Mouse (Mus musculus) stomach, embryonic 16.5 days (tissue): ENCODE results near the gene Hoxc11. TPM values are rescaled to one million over a fixed set of nuclear protein-coding genes. Genes with fewer than 3 reads are reported as not detected.

ENCODE experiments used
- ATAC-seq: fragments of 200-750 bp; cut with Nextera tagmentation; 2 replicates; pipeline ENCODE4 v1.8.0; 2017; ENCODE audit warnings: moderate number of reproducible peaks, moderate TSS enrichment; ENCODE audit not compliant: insufficient read depth, low FRiP score
- H3K27ac ChIP-seq: fragments of 300-500 bp; sonication (generic); 2 replicates; pipeline ENCODE4 v1.5.1; 2014; ENCODE audit warnings: low read length
- H3K27me3 ChIP-seq: fragments of 300-500 bp; sonication (generic); 2 replicates; pipeline ENCODE4 v1.6.1; 2014; ENCODE audit warnings: low read length, control low read depth, mixed read lengths; ENCODE audit not compliant: control insufficient read depth, insufficient read depth
- H3K36me3 ChIP-seq: fragments of 300-500 bp; sonication (generic); 2 replicates; pipeline ENCODE4 v1.6.1; 2014; ENCODE audit warnings: low read length; ENCODE audit not compliant: control insufficient read depth, insufficient read depth
- H3K4me1 ChIP-seq: fragments of 300-500 bp; sonication (generic); 2 replicates; pipeline ENCODE4 v1.6.1; 2014; ENCODE audit warnings: low read length, control low read depth, mixed read lengths; ENCODE audit not compliant: control insufficient read depth, insufficient read depth
- H3K4me2 ChIP-seq: fragments of 300-500 bp; sonication (generic); 2 replicates; pipeline ENCODE4 v1.6.1; 2014; ENCODE audit warnings: low read depth, low read length, mixed read lengths
- H3K4me3 ChIP-seq: fragments of 300-500 bp; sonication (generic); replicated peaks from 2 replicates; pipeline ENCODE4 v1.5.1; 2014; ENCODE audit warnings: mild to moderate bottlenecking, low read length
- H3K9ac ChIP-seq: fragments of 300-500 bp; sonication (generic); 2 replicates; pipeline ENCODE4 v1.6.1; 2014; ENCODE audit warnings: low read length
- H3K9me3 ChIP-seq: fragments of 300-500 bp; sonication (generic); replicated peaks from 2 replicates; pipeline ENCODE4 v1.6.1; 2016; ENCODE audit warnings: low read length, control low read depth; ENCODE audit not compliant: control insufficient read depth
- WGBS: fragments of 180-500 bp; shearing (Covaris S2); extraction: QIAGEN DNeasy Blood & Tissue Kit; methylation state at CpG from one replicate; pipeline ENCODE4 v1.1.7; 2014; 5-methylcytosine and 5-hydroxymethylcytosine counted together
- polyA plus RNA-seq: library from polyadenylated mRNA; unstranded; fragments of >200 nt; fragmentation: Nextera tagmentation; extraction: Ambion mirVana; gene quantifications from 2 replicates; pipeline ENCODE4 v1.2.1, GENCODE M21; 2015

Hoxc11 gene
- polyA plus RNA-seq, 1 experiment from 2014 or later, result not detected

DNA sequence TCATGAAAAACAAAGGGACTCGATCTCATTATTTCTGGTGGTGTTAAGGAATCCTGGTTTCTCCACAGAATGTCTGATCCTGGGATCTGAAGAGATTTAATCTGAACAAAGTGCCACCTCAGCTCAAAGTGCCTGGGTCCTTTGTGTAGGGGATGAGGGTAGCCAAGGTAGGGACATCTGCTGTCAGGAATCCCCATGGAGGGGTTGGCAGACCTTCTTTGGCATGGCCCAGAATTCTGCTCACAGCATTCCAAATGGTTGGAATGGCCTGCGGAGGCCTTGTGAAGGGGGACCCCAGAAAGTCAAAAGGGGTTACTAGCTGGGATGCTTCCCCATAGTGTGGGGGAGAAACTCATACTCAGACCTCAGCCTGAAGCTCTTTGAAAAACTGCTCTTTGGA is 5.4 kb upstream of the Hoxc11 start:
- Histone ChIP-seq H3K4me3 (no peak overlapping the region), H3K27me3 (peaks cover 90% of the 10 kb centered on the region), H3K27ac (no peak overlapping the region), H3K9me3 (no peaks in the 10 kb centered on the region), H3K36me3 (no peaks in the 10 kb centered on the region), H3K9ac (no peak overlapping the region), H3K4me2 (no peak overlapping the region), H3K4me1 (no peaks in the 10 kb centered on the region)
- 19% methylated on average over 2 of the region's 2 CpGs for WGBS
- ATAC-seq, result no peak

DNA sequence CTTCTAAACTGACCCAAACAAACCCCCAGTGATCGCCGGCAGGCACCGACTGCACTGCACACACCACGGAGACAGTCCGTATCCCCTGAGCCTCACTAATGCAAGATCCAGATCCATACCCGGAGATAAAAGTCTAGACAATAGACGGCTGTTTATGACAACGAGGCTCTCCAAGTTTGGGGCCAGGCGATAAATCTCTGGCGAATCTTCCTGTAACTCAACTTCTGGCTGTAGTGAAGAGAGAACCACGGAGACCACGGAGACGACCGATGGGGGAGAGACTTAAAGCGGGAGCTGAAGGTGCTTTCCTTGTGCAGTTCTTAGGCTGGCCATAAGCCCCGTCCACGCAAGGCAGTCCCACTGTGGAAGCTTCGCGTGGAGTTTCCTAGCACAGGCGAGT is 4.5 kb upstream of the Hoxc11 start:
- no peaks in the 10 kb centered on the region for H3K9me3 ChIP-seq
- ATAC-seq, result no peak
- peaks cover 94% of the 10 kb centered on the region for H3K27me3 ChIP-seq
- no peaks in the 10 kb centered on the region for H3K4me1 ChIP-seq
- H3K27ac ChIP-seq, result no peak overlapping the region
- no peak overlapping the region for H3K9ac ChIP-seq
- WGBS, result 2% methylated on average over 20 of the region's 20 CpGs
- H3K36me3 ChIP-seq, result no peaks in the 10 kb centered on the region
- no peak overlapping the region for H3K4me2 ChIP-seq
- no peak overlapping the region for H3K4me3 ChIP-seq

DNA sequence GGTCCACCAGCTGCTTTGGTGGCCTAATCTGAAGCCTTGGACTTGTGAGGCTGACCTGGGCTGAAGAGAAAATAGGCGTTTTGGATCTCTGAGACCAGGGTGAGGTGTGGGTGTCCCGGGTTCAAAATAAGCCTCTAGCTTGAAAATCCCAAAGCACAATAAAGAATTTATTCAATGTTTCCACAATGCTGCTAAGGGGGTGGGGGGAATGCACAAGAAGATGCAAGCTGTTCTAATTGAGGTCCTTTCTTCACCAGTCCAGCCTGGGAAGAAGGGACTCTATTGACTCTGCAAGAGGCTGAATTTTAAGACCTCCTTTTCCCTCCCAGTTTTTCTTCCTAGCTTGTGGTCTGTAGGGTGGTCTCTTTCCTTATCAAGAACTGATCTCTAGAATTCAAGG is 3.4 kb upstream of the Hoxc11 start:
- WGBS, result 12% methylated on average over 2 of the region's 2 CpGs
- Histone ChIP-seq H3K4me3 (no peak overlapping the region), H3K9me3 (no peaks in the 10 kb centered on the region), H3K27me3 (peaks cover 95% of the 10 kb centered on the region), H3K27ac (no peak overlapping the region), H3K9ac (no peak overlapping the region), H3K4me2 (no peak overlapping the region), H3K36me3 (no peaks in the 10 kb centered on the region), H3K4me1 (no peaks in the 10 kb centered on the region)
- no peak for ATAC-seq

DNA sequence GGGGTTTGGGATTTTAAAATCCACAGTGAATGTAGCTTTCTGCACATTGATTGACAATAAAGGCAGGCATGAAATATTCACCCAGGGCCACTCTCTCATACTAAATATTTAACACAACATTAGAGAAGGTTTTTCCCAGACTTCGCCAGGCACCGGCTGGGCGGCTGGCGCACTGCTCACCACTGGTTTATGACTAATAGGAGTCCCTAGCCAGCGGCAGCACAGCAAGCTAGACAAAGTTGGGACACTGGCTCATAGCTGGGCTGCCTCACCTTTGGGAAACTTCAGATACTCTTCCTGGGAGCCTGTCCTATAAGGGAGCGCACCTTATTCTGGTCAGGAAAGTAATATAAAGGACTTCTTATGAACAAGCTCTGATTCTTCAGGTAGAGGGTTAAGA is 666 bp upstream of the Hoxc11 start:
- no peak for ATAC-seq
- Histone ChIP-seq H3K4me3 (no peak overlapping the region), H3K4me2 (no peak overlapping the region), H3K9ac (no peak overlapping the region), H3K4me1 (no peaks in the 10 kb centered on the region), H3K9me3 (no peaks in the 10 kb centered on the region), H3K27me3 (peaks cover 95% of the 10 kb centered on the region), H3K27ac (no peak overlapping the region), H3K36me3 (no peaks in the 10 kb centered on the region)
- 6% methylated on average over 6 of the region's 6 CpGs for WGBS

DNA sequence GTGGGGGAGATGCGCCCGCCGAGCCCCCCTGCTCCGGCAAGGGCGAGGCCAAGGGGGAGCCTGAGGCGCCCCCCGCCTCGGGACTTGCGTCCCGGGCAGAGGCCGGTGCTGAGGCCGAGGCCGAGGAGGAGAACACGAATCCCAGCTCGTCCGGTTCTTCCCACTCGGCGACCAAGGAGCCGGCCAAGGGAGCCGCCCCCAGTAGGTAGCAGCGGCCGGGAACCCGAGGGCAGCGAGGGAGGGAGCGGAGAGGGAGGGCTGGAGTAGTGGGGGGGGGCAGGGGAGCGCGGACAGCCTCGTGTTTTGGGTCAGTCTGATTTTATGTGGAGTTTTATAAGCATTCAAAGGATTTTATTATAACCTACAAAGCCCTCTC is 768 bp downstream of the Hoxc11 start:
- Histone ChIP-seq H3K4me2 (no peak overlapping the region), H3K4me3 (no peak overlapping the region), H3K27me3 (peaks cover 92% of the 10 kb centered on the region), H3K9me3 (no peaks in the 10 kb centered on the region), H3K27ac (no peak overlapping the region), H3K9ac (no peak overlapping the region), H3K4me1 (no peaks in the 10 kb centered on the region), H3K36me3 (no peaks in the 10 kb centered on the region)
- ATAC-seq, result no peak
- WGBS, result 0% methylated on average over 28 of the region's 28 CpGs

DNA sequence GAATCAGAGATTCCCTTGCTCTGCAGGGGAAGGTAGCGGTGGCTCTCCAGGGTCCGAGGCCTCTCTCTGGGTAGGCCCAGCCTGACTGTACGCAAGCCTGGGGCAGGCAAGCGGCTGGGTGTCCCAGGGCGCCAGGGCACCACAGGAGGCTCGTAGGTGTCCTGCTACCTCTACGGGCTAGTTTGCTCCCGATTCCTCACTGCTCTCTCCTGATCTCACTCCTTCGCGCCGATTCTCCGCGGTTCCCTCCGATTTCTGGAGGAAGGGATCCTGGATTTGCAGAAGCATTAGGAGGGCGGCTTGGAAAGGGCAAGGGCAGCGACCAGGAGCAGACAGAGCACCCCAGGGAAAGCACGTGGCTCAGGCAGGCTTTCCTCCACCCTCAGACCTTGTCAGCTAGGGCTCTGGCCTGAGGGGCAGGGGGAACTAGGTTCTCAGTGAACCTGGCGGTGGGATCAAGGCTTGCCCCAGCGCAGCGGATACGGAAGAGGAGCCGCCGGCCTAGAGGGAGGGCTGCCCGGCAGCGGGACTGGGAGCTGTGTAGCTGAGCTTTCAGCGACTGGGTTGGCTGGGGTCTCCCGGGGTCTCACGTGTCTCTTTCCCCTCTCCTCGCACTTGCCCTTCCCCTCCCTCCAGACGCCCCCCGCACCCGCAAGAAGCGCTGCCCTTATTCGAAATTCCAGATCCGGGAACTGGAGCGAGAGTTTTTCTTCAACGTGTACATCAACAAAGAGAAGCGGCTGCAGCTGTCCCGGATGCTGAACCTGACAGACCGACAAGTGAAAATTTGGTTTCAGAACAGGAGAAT is 1.8 kb downstream of the Hoxc11 start:
- Histone ChIP-seq H3K9ac (no peak overlapping the region), H3K4me2 (no peak overlapping the region), H3K4me1 (no peaks in the 10 kb centered on the region), H3K27me3 (peaks cover 93% of the 10 kb centered on the region), H3K27ac (no peak overlapping the region), H3K9me3 (no peaks in the 10 kb centered on the region), H3K4me3 (no peak overlapping the region), H3K36me3 (no peaks in the 10 kb centered on the region)
- 2% methylated on average over 40 of the region's 40 CpGs for whole genome bisulfite sequencing
- no peak for ATAC-seq

DNA sequence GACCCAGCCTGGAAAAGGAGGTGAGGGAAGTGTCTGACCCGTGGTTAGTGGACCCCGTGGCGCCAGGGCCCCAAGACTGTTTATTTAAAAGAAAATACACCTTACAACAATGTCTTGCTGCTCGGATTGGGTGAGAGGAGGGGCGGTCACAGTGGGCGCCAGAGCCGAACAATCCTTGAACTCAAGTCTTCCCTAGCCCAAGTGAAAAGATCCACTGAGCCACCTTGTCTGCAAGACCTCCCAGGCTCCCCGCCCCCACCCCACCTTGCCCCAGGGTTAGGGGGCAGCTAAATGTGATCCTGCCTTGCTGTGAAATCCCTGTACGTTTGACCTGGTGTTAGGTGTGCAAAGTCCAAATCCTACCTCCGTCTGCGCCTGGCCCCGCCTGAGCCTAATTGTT is 2.7 kb downstream of the Hoxc11 start:
- no peak for ATAC-seq
- under 1% methylated on average over 12 of the region's 12 CpGs for WGBS

DNA sequence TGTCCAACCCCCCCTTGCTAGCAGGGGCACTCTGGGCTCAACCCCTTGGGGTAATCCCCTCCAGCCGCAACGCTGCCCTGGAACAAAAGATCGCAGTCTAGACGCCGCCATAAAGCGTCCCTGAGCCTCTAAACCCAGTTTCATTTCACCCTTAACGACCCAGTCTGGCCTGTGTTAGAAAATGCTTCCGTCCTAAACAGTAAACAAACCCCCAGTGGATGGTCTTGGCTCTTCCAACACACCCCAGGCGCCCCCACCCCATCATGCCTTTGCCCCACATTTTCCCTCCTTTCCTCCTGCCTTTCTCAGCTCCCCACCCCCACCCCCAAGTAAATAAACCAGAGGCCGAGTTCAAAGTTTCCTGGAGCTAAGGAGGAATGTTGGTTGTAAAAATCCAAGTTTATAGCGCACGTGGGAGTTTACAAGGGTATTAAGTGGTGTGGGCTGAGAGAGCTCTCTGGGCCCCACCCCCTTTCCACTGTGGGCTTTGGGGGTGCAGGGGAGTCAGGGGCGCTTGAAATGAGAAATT is 5.5 kb downstream of the Hoxc11 start:
- H3K36me3 ChIP-seq, result no peaks in the 10 kb centered on the region
- H3K4me3 ChIP-seq, result no peak overlapping the region
- H3K27ac ChIP-seq, result no peak overlapping the region
- H3K9me3 ChIP-seq, result no peaks in the 10 kb centered on the region
- H3K27me3 ChIP-seq, result peaks cover 91% of the 10 kb centered on the region
- no peak overlapping the region for H3K9ac ChIP-seq
- H3K4me2 ChIP-seq, result no peak overlapping the region
- no peak for ATAC-seq
- WGBS, result 1% methylated on average over 13 of the region's 13 CpGs
- H3K4me1 ChIP-seq, result no peaks in the 10 kb centered on the region

More for the DNA sequence above, 2.7 kb downstream of the Hoxc11 start:
- H3K36me3 ChIP-seq, result no peaks in the 10 kb centered on the region
- H3K27ac ChIP-seq, result no peak overlapping the region
- H3K4me3 ChIP-seq, result no peak overlapping the region
- H3K4me1 ChIP-seq, result no peaks in the 10 kb centered on the region
- H3K4me2 ChIP-seq, result no peak overlapping the region
- H3K9me3 ChIP-seq, result no peaks in the 10 kb centered on the region
- H3K9ac ChIP-seq, result no peak overlapping the region
- H3K27me3 ChIP-seq, result peaks cover 94% of the 10 kb centered on the region

DNA sequence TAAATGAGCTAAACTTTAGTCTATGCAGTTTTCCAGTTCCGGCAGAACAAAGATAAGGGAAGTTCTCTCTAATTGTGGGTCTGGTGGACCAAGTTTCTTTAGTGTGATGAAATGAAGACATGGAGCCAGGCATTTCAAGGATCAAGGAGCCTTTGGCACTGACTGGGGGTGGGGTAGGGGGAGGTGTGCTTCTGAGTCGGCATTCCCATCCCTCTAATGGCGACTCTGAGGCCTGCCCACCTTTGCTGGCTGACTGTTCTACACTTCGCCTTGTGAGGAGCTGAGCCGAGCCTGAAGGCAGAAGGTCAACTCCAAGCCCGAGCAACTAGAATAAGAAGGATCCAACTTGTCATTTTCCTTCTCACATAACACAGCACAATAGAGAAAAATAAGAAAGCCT is 7.5 kb downstream of the Hoxc11 start:
- Histone ChIP-seq H3K4me1 (no peaks in the 10 kb centered on the region), H3K9me3 (no peaks in the 10 kb centered on the region), H3K27me3 (peaks cover 91% of the 10 kb centered on the region), H3K27ac (no peak overlapping the region), H3K36me3 (no peaks in the 10 kb centered on the region), H3K4me3 (no peak overlapping the region), H3K9ac (no peak overlapping the region), H3K4me2 (no peak overlapping the region)
- WGBS, result 3% methylated on average over 6 of the region's 6 CpGs
- ATAC-seq, result no peak
